Mouse (Mus musculus) MEL (cell line): ENCODE data around the gene Cldn10.

Experiments
- CHD1 ChIP-seq: IDR thresholded peaks from 2 replicates; pipeline ENCODE4 v1.6.1; 2012; ENCODE audit warnings: low read depth, mild to moderate bottlenecking, inconsistent platforms, low read length, improper control_type of control experiment
- CHD2 ChIP-seq: IDR thresholded peaks from 2 replicates; pipeline ENCODE4 v1.6.1; 2011; ENCODE audit warnings: low read length, improper control_type of control experiment
- CTCF ChIP-seq, 3 experiments: IDR thresholded peaks in 2 of 3; conservative IDR thresholded peaks in 1 of 3; 2 replicates each; pipeline ENCODE4 v1.5.1; 2011 to 2012; ENCODE audit warnings: low read length in 3 of 3, low read depth in 2 of 3, mild to moderate bottlenecking in 2 of 3, improper control_type of control experiment in 1 of 3, inconsistent platforms in 1 of 3, mixed read lengths in 1 of 3, moderate library complexity in 1 of 3; ENCODE audit not compliant: control insufficient read depth in 1 of 3, insufficient read depth in 1 of 3, poor library complexity in 1 of 3, severe bottlenecking in 1 of 3
- EP300 ChIP-seq, 2 experiments: IDR thresholded peaks; 2 replicates each; pipeline ENCODE4 v1.6.1; 2011; ENCODE audit warnings: improper control_type of control experiment in 2 of 2, low read length in 2 of 2, low read depth in 1 of 2, mild to moderate bottlenecking in 1 of 2
- HCFC1 ChIP-seq: IDR thresholded peaks from 2 replicates; pipeline ENCODE4 v1.6.1; 2012; ENCODE audit warnings: low read depth, mild to moderate bottlenecking, inconsistent platforms, low read length, improper control_type of control experiment, moderate library complexity
- JUND ChIP-seq: IDR thresholded peaks from 2 replicates; pipeline ENCODE4 v1.6.1; 2011; ENCODE audit warnings: low read depth, mild to moderate bottlenecking, improper control_type of control experiment, low read length
- MAX ChIP-seq: IDR thresholded peaks from 2 replicates; pipeline ENCODE4 v1.6.1; 2011; ENCODE audit warnings: low read length, improper control_type of control experiment
- MYC ChIP-seq: IDR thresholded peaks from 2 replicates; pipeline ENCODE4 v1.6.1; 2011; ENCODE audit warnings: low read depth, mild to moderate bottlenecking, low read length, improper control_type of control experiment, moderate library complexity
- POLR2A ChIP-seq, 2 experiments: IDR thresholded peaks; 2 replicates each; pipeline ENCODE4 v1.6.1; 2011 to 2012; ENCODE audit warnings: low read length in 2 of 2, mild to moderate bottlenecking in 2 of 2, control low read depth in 1 of 2, improper control_type of control experiment in 1 of 2, low read depth in 1 of 2, moderate library complexity in 1 of 2; ENCODE audit not compliant: control insufficient read depth in 1 of 2, insufficient read depth in 1 of 2, poor library complexity in 1 of 2
- RCOR1 ChIP-seq: IDR thresholded peaks from 2 replicates; pipeline ENCODE4 v1.6.1; 2012; ENCODE audit warnings: low read depth, mild to moderate bottlenecking, inconsistent platforms, low read length, improper control_type of control experiment

DNA sequence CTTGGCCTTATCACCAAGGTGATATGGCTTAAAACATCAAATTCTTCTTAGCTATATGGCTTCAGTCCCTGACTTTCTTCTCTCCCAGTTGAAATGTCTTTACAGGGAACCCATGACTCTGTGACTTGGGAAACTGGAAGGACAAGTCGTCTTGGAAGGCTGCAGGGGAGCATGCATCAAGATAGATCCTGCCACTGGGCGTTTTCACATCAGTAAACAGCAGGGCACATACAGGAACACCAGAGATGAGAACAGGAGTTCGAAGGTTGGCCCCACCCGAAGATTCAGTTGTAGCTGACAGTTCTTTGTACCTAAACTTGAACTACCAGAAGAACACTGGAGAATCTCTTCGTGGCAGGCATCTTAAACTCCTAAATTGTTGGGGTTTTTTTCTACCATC is 44.8 kb upstream of the Cldn10 start:
- TF ChIP-seq CTCF (IDR thresholded peaks at IDR 0.05 in 2 of 3, conservative IDR thresholded peaks at IDR 0.05 in 1 of 3; ENCODE audit: control insufficient read depth in 1 of 3, insufficient read depth in 1 of 3, low read depth in 2 of 3, low read length in 3 of 3, poor library complexity in 1 of 3, severe bottlenecking in 1 of 3), result no peak
- no peak for TF ChIP-seq POLR2A (IDR thresholded peaks at IDR 0.05; ENCODE audit: control insufficient read depth in 1 of 2, insufficient read depth in 1 of 2, low read depth in 1 of 2, low read length in 2 of 2, poor library complexity in 1 of 2)
- no peak for TF ChIP-seq MYC
- no peak for TF ChIP-seq MAX
- no peak for TF ChIP-seq CHD2
- TF ChIP-seq JUND, result no peak
- TF ChIP-seq HCFC1, result no peak
- no peak for TF ChIP-seq EP300 (IDR thresholded peaks at IDR 0.05; ENCODE audit: low read depth in 1 of 2, low read length in 2 of 2)
- no peak for TF ChIP-seq RCOR1
- TF ChIP-seq CHD1, result no peak
